Mouse (Mus musculus): ENCODE data around the gene Zfp277. TPM values are rescaled to one million over a fixed set of nuclear protein-coding genes. Genes with fewer than 3 reads are reported as not detected.
A peak's percentile ranks its signal among the peaks of the same experiment; 100 is the strongest.

The Zfp277 gene
- polyA plus RNA-seq, 1 experiment: 2.7 TPM

DNA sequence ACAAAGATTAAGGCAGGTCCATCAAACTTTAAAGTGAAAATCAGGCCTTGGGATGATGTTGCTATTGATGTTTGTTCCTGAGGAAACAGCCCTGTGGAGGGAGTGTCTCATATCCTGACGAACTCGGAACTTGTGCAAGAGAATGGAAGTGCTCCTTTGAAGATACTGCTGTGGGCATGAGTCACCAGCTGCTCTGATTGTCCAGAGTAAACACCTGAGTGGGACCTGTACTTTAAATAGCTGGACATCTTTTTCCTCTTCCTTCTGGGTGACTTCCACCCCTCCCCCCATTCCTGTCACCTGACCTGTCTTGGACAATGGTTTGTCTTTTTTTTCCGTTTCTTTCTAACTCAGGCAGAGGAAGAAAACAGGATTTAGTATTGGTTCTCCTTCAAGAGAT, 13.3 kb upstream of the Zfp277 start:
- TF ChIP-seq CTCF (IDR thresholded peaks at IDR 0.05; ENCODE audit: extremely low read depth, insufficient read depth, insufficient read length, insufficient replicate concordance): no peak
- TF ChIP-seq POLR2A (IDR thresholded peaks at IDR 0.05; ENCODE audit: low read depth, low read length): no peak
- DNase-seq (ENCODE audit: low read depth in 1 of 2, low spot score in 2 of 2): no peak
- Histone ChIP-seq H3K36me3 (ENCODE audit: control insufficient read depth, insufficient read depth, low read length) (no peaks in the 10 kb centered on the region), H3K27me3 (ENCODE audit: control insufficient read depth, insufficient read depth, low read length) (no peaks in the 10 kb centered on the region), H3K27ac (ENCODE audit: insufficient read depth, low read length) (no peak overlapping the region), H3K4me3 (ENCODE audit: extremely low read depth, insufficient read depth, insufficient read length) (no peak overlapping the region), H3K4me1 (ENCODE audit: control insufficient read depth, insufficient read depth, insufficient read length) (no peaks in the 10 kb centered on the region)
- 86% methylated on average over 3 of the region's 3 CpGs for WGBS

DNA sequence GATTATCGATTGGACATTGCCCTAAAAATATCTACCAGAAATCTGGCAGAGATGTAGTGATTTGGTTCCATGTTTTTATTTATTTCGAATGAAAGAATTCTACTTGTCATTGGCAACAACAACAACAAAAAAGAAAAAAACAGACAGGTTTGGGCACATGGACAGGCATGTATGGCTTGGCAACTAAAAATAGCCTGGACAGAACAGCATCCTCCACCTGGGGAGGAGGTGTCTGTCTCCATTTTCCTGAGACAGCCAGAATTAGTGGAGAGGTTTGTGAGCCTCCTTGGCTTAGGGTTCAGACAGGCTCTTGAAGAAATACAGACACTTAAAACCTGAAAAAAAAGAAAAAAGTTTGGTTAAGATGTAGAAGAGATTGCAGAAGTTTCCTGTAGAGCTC, 10.8 kb upstream of the Zfp277 start:
- H3K36me3 ChIP-seq (ENCODE audit: control insufficient read depth, insufficient read depth, low read length): no peaks in the 10 kb centered on the region
- no peak for DNase-seq (ENCODE audit: low read depth in 1 of 2, low spot score in 2 of 2)
- H3K4me3 ChIP-seq (ENCODE audit: extremely low read depth, insufficient read depth, insufficient read length): no peak overlapping the region
- 91% methylated on average over 2 of the region's 2 CpGs for WGBS
- no peaks in the 10 kb centered on the region for H3K4me1 ChIP-seq (ENCODE audit: control insufficient read depth, insufficient read depth, insufficient read length)
- TF ChIP-seq CTCF (IDR thresholded peaks at IDR 0.05; ENCODE audit: extremely low read depth, insufficient read depth, insufficient read length, insufficient replicate concordance) (no peak), POLR2A (IDR thresholded peaks at IDR 0.05; ENCODE audit: low read depth, low read length) (no peak)
- no peaks in the 10 kb centered on the region; the same call in 1 of the 2 replicates for H3K27me3 ChIP-seq (ENCODE audit: control insufficient read depth, insufficient read depth, low read length)
- H3K27ac ChIP-seq (ENCODE audit: insufficient read depth, low read length): no peak overlapping the region

DNA sequence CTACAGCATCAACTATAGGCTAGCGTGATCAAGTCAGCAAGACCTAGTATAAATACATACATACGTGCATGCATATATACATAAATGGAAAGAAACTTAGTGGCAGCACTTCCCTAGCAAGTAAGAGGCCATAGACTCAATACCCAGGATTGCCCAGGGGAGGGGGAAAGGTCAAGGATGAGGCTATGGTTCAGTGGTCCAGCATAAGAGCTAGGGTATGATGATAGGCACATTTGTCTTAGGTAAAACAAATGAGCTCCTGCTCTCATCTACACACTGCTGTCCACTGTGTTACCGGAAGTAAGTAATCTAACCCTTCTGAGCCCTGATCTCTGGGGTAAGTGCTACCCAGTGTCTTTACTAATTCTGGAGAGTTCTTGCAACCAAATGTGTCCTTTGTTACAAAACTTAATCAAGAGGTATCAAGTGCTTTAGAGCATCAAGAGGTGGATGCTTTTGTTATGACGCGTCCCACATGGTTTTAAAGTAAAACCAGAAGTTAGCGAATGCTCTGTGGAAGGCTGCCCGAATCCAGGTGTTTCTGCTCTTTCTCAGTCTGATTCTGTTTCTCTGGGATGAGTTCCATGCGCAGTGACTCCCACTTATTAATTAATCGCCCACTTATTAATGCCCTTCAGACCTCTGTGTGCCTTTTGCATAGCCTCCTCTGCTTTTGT, 3.6 kb upstream of the Zfp277 start:
- Histone ChIP-seq H3K4me3 (ENCODE audit: extremely low read depth, insufficient read depth, insufficient read length) (no peak overlapping the region), H3K36me3 (ENCODE audit: control insufficient read depth, insufficient read depth, low read length) (no peaks in the 10 kb centered on the region)
- WGBS: 91% methylated on average over 9 of the region's 9 CpGs

DNA sequence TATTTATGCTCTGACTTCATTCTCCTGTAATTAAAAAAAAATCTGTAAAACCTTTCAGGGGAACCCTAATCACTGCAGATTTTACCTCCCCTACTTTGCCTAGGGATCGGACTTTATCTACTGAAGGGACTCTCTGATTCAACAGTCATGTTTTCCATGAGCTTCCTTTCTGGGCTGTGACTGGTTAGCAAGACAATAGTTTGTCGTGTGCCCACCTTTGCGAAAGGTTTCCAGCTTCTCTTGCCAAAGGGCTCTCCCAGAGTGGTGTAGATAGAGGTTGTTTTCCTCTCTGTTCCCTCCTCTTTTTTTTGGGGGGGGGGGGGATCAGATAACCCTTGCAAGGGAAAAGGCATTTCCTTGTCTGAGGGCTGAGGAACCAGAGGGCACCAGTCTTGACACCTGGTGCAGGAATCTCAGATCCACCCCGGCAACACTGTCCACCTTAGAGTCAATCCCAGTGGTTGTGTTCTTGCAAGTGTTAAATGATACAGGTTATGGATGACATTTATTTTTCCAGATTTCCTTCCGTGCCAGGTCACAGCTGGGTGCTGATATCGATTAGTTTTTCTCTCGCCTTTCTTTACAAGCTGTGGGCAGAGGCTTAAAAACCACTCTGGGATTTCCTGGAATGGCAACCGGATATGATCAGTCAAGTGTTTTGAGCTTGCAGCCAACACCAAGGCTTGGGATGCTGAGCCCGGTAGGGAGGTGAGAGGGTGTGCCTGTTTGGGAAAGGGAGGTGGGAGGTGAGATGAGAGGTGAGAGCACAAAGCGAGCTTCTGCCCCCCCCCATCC, 2.1 kb upstream of the Zfp277 start:
- H3K36me3 ChIP-seq (ENCODE audit: control insufficient read depth, insufficient read depth, low read length): no peaks in the 10 kb centered on the region
- no peak for DNase-seq (ENCODE audit: low read depth in 1 of 2, low spot score in 2 of 2)
- WGBS: 22% methylated on average over 10 of the region's 10 CpGs
- no peak overlapping the region for H3K27ac ChIP-seq (ENCODE audit: insufficient read depth, low read length)
- H3K27me3 ChIP-seq (ENCODE audit: control insufficient read depth, insufficient read depth, low read length): peaks cover 10% of the 10 kb centered on the region
- peaks cover 6% of the 10 kb centered on the region; the same call in 1 of the 2 replicates for H3K4me1 ChIP-seq (ENCODE audit: control insufficient read depth, insufficient read depth, insufficient read length)
- H3K4me3 ChIP-seq (ENCODE audit: extremely low read depth, insufficient read depth, insufficient read length): no peak overlapping the region
- TF ChIP-seq POLR2A (IDR thresholded peaks at IDR 0.05; ENCODE audit: low read depth, low read length) (no peak), CTCF (IDR thresholded peaks at IDR 0.05; ENCODE audit: extremely low read depth, insufficient read depth, insufficient read length, insufficient replicate concordance) (no peak)

More for the DNA sequence above, 3.6 kb upstream of the Zfp277 start:
- H3K27me3 ChIP-seq (ENCODE audit: control insufficient read depth, insufficient read depth, low read length): peaks cover 10% of the 10 kb centered on the region
- peaks cover 6% of the 10 kb centered on the region; the same call in 1 of the 2 replicates for H3K4me1 ChIP-seq (ENCODE audit: control insufficient read depth, insufficient read depth, insufficient read length)
- H3K27ac ChIP-seq (ENCODE audit: insufficient read depth, low read length): no peak overlapping the region
- no peak for TF ChIP-seq CTCF (IDR thresholded peaks at IDR 0.05; ENCODE audit: extremely low read depth, insufficient read depth, insufficient read length, insufficient replicate concordance)
- no peak for TF ChIP-seq POLR2A (IDR thresholded peaks at IDR 0.05; ENCODE audit: low read depth, low read length)
- no peak for DNase-seq (ENCODE audit: low read depth in 1 of 2, low spot score in 2 of 2)

DNA sequence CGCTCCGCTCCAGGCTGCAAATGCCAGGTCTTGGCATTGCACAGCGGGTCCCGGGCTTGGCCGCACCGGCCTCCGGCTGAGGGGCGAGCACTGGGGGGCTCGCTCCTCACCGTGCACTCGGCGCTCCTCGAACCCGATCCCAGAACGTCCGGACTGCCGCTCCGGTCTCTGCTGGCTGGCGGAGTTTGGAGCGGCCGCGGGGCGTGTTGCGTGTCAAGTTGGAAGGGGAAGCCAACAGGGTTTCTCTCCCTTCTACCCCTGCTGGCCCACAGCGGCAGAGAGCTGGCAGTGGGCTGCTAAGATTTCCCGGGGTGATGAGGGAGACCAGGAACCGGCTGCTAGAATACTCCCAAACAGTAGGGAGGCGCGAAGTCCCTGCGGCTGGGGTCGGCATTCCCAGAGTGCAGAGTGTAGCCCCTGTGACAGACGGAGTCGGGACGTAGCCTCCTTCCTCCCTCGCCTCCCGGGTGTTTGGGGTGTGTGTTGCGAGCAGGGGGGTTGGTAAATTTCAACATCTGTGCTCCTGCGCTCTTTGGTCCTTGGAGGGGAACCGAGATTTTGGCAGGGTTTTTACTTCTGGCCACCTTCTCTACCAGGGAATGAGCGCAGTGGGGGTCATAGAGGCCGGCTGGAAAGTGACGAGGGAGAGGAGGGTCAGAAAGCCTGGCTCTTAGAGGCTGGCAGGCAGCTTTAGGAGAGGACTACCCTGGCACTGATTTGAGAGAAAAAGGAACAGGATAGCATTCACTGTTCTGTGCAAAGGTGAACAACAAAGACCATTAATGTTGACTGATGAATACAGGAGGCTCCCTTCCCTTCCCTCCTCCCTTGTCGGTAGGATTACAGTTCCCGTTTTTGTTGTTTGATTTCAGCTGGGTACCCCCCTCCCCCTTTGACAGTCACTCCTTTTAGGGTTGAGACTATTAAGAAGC, 1.0 kb upstream of the Zfp277 start:
- Histone ChIP-seq H3K27ac (ENCODE audit: insufficient read depth, low read length) (peak overlapping the region; percentile 2; the same call in 1 of the 2 replicates), H3K4me3 (ENCODE audit: extremely low read depth, insufficient read depth, insufficient read length) (peak overlapping the region; percentile 74), H3K36me3 (ENCODE audit: control insufficient read depth, insufficient read depth, low read length) (no peaks in the 10 kb centered on the region), H3K27me3 (ENCODE audit: control insufficient read depth, insufficient read depth, low read length) (peaks cover 10% of the 10 kb centered on the region), H3K4me1 (ENCODE audit: control insufficient read depth, insufficient read depth, insufficient read length) (peaks cover 6% of the 10 kb centered on the region; the same call in 1 of the 2 replicates)
- WGBS: under 1% methylated on average over 44 of the region's 44 CpGs
- TF ChIP-seq POLR2A (IDR thresholded peaks at IDR 0.05; ENCODE audit: low read depth, low read length) (no peak), CTCF (IDR thresholded peaks at IDR 0.05; ENCODE audit: extremely low read depth, insufficient read depth, insufficient read length, insufficient replicate concordance) (no peak)
- DNase-seq (ENCODE audit: low read depth in 1 of 2, low spot score in 2 of 2): no peak

DNA sequence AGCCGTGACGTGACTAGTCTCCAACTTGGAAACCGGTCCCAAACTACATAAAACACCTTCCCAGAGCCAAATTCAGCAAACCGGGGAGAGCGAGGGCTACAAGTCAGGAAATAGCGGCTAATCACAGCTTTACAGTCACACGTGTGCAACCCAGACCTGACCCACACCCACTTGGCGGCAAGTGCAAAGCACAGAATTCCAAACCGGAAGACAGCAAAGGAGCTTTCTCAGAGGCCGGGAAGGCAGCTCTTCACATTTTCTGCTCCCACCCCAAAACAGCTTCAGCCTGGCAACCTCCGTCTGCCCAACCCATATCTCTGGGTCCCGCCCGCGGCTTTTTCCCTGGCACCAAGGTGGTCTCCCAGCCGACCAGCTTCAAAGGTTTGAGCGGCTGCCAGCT, 496 bp downstream of the Zfp277 start:
- no peak for DNase-seq (ENCODE audit: low read depth in 1 of 2, low spot score in 2 of 2)
- H3K36me3 ChIP-seq (ENCODE audit: control insufficient read depth, insufficient read depth, low read length): no peaks in the 10 kb centered on the region
- peaks cover 6% of the 10 kb centered on the region; the same call in 1 of the 2 replicates for H3K4me1 ChIP-seq (ENCODE audit: control insufficient read depth, insufficient read depth, insufficient read length)
- TF ChIP-seq CTCF (IDR thresholded peaks at IDR 0.05; ENCODE audit: extremely low read depth, insufficient read depth, insufficient read length, insufficient replicate concordance) (no peak), POLR2A (IDR thresholded peaks at IDR 0.05; ENCODE audit: low read depth, low read length) (no peak)
- under 1% methylated on average over 16 of the region's 16 CpGs for WGBS
- H3K27ac ChIP-seq (ENCODE audit: insufficient read depth, low read length): peak overlapping the region; percentile 15; the same call in 1 of the 2 replicates
- H3K27me3 ChIP-seq (ENCODE audit: control insufficient read depth, insufficient read depth, low read length): peaks cover 10% of the 10 kb centered on the region
- peak overlapping the region; percentile 96 for H3K4me3 ChIP-seq (ENCODE audit: extremely low read depth, insufficient read depth, insufficient read length)
